Mouse (Mus musculus): Measurements from ENCODE around the gene Por. TPM values are rescaled to one million over a fixed set of nuclear protein-coding genes. Genes with fewer than 3 reads are reported as not detected.

The Por gene
- polyA plus RNA-seq, 1 experiment: 28.4 TPM

- Histone ChIP-seq H3K4me3 (replicated peaks; ENCODE audit: control insufficient read depth, low read depth, low read length) (peak overlapping the region; percentile 88), H3K27ac (ENCODE audit: control insufficient read depth, insufficient read depth, low read depth, low read length, poor library complexity) (peak overlapping the region; percentile 32), H3K4me1 (ENCODE audit: control insufficient read depth, insufficient read depth, low read length) (no peaks in the 10 kb centered on the region; the same call in 1 of the 2 replicates)
- TF ChIP-seq CTCF (IDR thresholded peaks at IDR 0.05; ENCODE audit: control insufficient read depth, insufficient read depth, low read length): no peak
- no peak for TF ChIP-seq POLR2A (IDR thresholded peaks at IDR 0.05; ENCODE audit: borderline replicate concordance, control insufficient read depth, low read depth, low read length)
- under 1% methylated on average over 21 of the region's 21 CpGs for WGBS
Measured at GRCm38 (mm10) chr5:135632797-135633144, 37.1 kb upstream of the Por start.

GRCm38 (mm10) chr5:135639760-135640458 is 29.9 kb upstream of the Por start:
- Histone ChIP-seq H3K27ac (ENCODE audit: control insufficient read depth, insufficient read depth, low read depth, low read length, poor library complexity) (no peak overlapping the region; the same call in 1 of the 2 replicates), H3K4me3 (replicated peaks; ENCODE audit: control insufficient read depth, low read depth, low read length) (no peak overlapping the region), H3K4me1 (ENCODE audit: control insufficient read depth, insufficient read depth, low read length) (no peaks in the 10 kb centered on the region; the same call in 1 of the 2 replicates)
- TF ChIP-seq POLR2A (IDR thresholded peaks at IDR 0.05; ENCODE audit: borderline replicate concordance, control insufficient read depth, low read depth, low read length) (no peak), CTCF (IDR thresholded peaks at IDR 0.05; ENCODE audit: control insufficient read depth, insufficient read depth, low read length) (no peak)
- WGBS: 30% methylated on average over 7 of the region's 7 CpGs

- WGBS: 58% methylated on average over 6 of the region's 6 CpGs
- Histone ChIP-seq H3K4me1 (ENCODE audit: control insufficient read depth, insufficient read depth, low read length) (no peaks in the 10 kb centered on the region; the same call in 1 of the 2 replicates), H3K4me3 (replicated peaks; ENCODE audit: control insufficient read depth, low read depth, low read length) (no peak overlapping the region), H3K27ac (ENCODE audit: control insufficient read depth, insufficient read depth, low read depth, low read length, poor library complexity) (no peak overlapping the region; the same call in 1 of the 2 replicates)
- TF ChIP-seq CTCF (IDR thresholded peaks at IDR 0.05; ENCODE audit: control insufficient read depth, insufficient read depth, low read length) (no peak), POLR2A (IDR thresholded peaks at IDR 0.05; ENCODE audit: borderline replicate concordance, control insufficient read depth, low read depth, low read length) (no peak)
Measured at GRCm38 (mm10) chr5:135640459-135640789, 29.4 kb upstream of the Por start.

- Histone ChIP-seq H3K27ac (ENCODE audit: control insufficient read depth, insufficient read depth, low read depth, low read length, poor library complexity) (no peak overlapping the region), H3K4me1 (ENCODE audit: control insufficient read depth, insufficient read depth, low read length) (no peaks in the 10 kb centered on the region; the same call in 1 of the 2 replicates), H3K4me3 (replicated peaks; ENCODE audit: control insufficient read depth, low read depth, low read length) (no peak overlapping the region)
- no peak for TF ChIP-seq CTCF (IDR thresholded peaks at IDR 0.05; ENCODE audit: control insufficient read depth, insufficient read depth, low read length)
- TF ChIP-seq POLR2A (IDR thresholded peaks at IDR 0.05; ENCODE audit: borderline replicate concordance, control insufficient read depth, low read depth, low read length): no peak
- WGBS: 30% methylated on average over 1 of the region's 1 CpGs
Measured at GRCm38 (mm10) chr5:135641028-135641427, 28.8 kb upstream of the Por start.

GRCm38 (mm10) chr5:135642686-135643551 is 26.9 kb upstream of the Por start:
- H3K27ac ChIP-seq (ENCODE audit: control insufficient read depth, insufficient read depth, low read depth, low read length, poor library complexity): no peak overlapping the region
- H3K4me3 ChIP-seq (replicated peaks; ENCODE audit: control insufficient read depth, low read depth, low read length): no peak overlapping the region

GRCm38 (mm10) chr5:135643552-135643842 is 26.3 kb upstream of the Por start:
- no peak overlapping the region for H3K4me3 ChIP-seq (replicated peaks; ENCODE audit: control insufficient read depth, low read depth, low read length)
- H3K4me1 ChIP-seq (ENCODE audit: control insufficient read depth, insufficient read depth, low read length): no peaks in the 10 kb centered on the region; the same call in 1 of the 2 replicates
- WGBS: 84% methylated on average over 1 of the region's 1 CpGs
- no peak overlapping the region for H3K27ac ChIP-seq (ENCODE audit: control insufficient read depth, insufficient read depth, low read depth, low read length, poor library complexity)
- no peak for TF ChIP-seq CTCF (IDR thresholded peaks at IDR 0.05; ENCODE audit: control insufficient read depth, insufficient read depth, low read length)
- TF ChIP-seq POLR2A (IDR thresholded peaks at IDR 0.05; ENCODE audit: borderline replicate concordance, control insufficient read depth, low read depth, low read length): no peak

More at GRCm38 (mm10) chr5:135642686-135643551, 26.9 kb upstream of the Por start:
- no peaks in the 10 kb centered on the region; the same call in 1 of the 2 replicates for H3K4me1 ChIP-seq (ENCODE audit: control insufficient read depth, insufficient read depth, low read length)
- no peak for TF ChIP-seq POLR2A (IDR thresholded peaks at IDR 0.05; ENCODE audit: borderline replicate concordance, control insufficient read depth, low read depth, low read length)
- no peak for TF ChIP-seq CTCF (IDR thresholded peaks at IDR 0.05; ENCODE audit: control insufficient read depth, insufficient read depth, low read length)
- 59% methylated on average over 10 of the region's 10 CpGs for WGBS

- H3K27ac ChIP-seq (ENCODE audit: control insufficient read depth, insufficient read depth, low read depth, low read length, poor library complexity): no peak overlapping the region; the same call in 1 of the 2 replicates
- TF ChIP-seq CTCF (IDR thresholded peaks at IDR 0.05; ENCODE audit: control insufficient read depth, insufficient read depth, low read length): no peak
- no peak for TF ChIP-seq POLR2A (IDR thresholded peaks at IDR 0.05; ENCODE audit: borderline replicate concordance, control insufficient read depth, low read depth, low read length)
- H3K4me1 ChIP-seq (ENCODE audit: control insufficient read depth, insufficient read depth, low read length): no peaks in the 10 kb centered on the region; the same call in 1 of the 2 replicates
- H3K4me3 ChIP-seq (replicated peaks; ENCODE audit: control insufficient read depth, low read depth, low read length): no peak overlapping the region
- 85% methylated on average over 8 of the region's 8 CpGs for WGBS
Measured at GRCm38 (mm10) chr5:135643869-135644268, 26.0 kb upstream of the Por start.

- WGBS: 36% methylated on average over 5 of the region's 5 CpGs
- no peak overlapping the region for H3K4me3 ChIP-seq (replicated peaks; ENCODE audit: control insufficient read depth, low read depth, low read length)
- TF ChIP-seq POLR2A (IDR thresholded peaks at IDR 0.05; ENCODE audit: borderline replicate concordance, control insufficient read depth, low read depth, low read length) (no peak), CTCF (IDR thresholded peaks at IDR 0.05; ENCODE audit: control insufficient read depth, insufficient read depth, low read length) (no peak)
- H3K4me1 ChIP-seq (ENCODE audit: control insufficient read depth, insufficient read depth, low read length): no peaks in the 10 kb centered on the region
- H3K27ac ChIP-seq (ENCODE audit: control insufficient read depth, insufficient read depth, low read depth, low read length, poor library complexity): no peak overlapping the region
Measured at GRCm38 (mm10) chr5:135645330-135645729, 24.5 kb upstream of the Por start.

Data from bone marrow, adult 2 months (tissue).